Mouse (Mus musculus): ENCODE results near the gene Abl2. TPM values are rescaled to one million over a fixed set of nuclear protein-coding genes. Genes with fewer than 3 reads are reported as not detected.

The Abl2 gene
- polyA plus RNA-seq, 1 experiment from 2014 or later: 3.9 TPM

DNA sequence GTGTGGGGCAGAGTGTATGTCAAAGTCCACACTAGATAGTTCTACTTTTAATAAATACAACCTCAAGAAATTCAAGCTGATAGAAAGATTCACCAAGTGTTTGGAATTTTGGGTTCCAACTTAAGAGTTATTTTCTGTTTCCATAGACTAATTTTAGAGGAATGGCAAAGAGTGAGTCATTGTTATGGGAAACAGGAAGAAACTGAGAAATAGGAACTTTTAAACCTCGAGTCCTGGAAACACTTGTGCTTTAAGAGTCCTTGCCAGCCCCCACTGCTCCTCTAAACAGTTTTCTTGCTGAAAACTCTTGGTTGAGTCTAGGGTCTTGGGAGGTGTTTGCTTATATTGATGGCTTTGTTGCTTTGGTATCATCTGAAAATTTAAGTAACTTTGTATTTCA, 65.6 kb downstream of the Abl2 start:
- Histone ChIP-seq H3K27me3 (ENCODE audit: control insufficient read depth, insufficient read depth, low read length) (no peaks in the 10 kb centered on the region), H3K9ac (replicated peaks; ENCODE audit: low read length) (no peak overlapping the region), H3K36me3 (replicated peaks; ENCODE audit: control insufficient read depth, insufficient read depth, low read depth, low read length) (0 out of 2 replicates have a peak, but pooled peaks cover 2% of the 10 kb centered on the region), H3K4me2 (ENCODE audit: low read depth, low read length) (no peak overlapping the region), H3K4me3 (ENCODE audit: low read depth, low read length) (no peak overlapping the region), H3K4me1 (ENCODE audit: control insufficient read depth, insufficient read depth, low read length) (no peaks in the 10 kb centered on the region), H3K9me3 (replicated peaks; ENCODE audit: control insufficient read depth, low read length) (no peaks in the 10 kb centered on the region), H3K27ac (replicated peaks; ENCODE audit: low read depth, low read length) (no peak overlapping the region)
- ATAC-seq (replicated peaks; ENCODE audit: insufficient number of reproducible peaks, low FRiP score, low TSS enrichment, low read depth) (no peak), DNase-seq (ENCODE audit: low spot score) (no peak)
- WGBS: 74% methylated on average over 1 of the region's 1 CpGs

GRCm38 (mm10) chr1:156626729-156627128, 68.1 kb downstream of the Abl2 start:
- Histone ChIP-seq H3K4me1 (ENCODE audit: control insufficient read depth, insufficient read depth, low read length) (no peaks in the 10 kb centered on the region), H3K4me2 (ENCODE audit: low read depth, low read length) (no peak overlapping the region), H3K4me3 (ENCODE audit: low read depth, low read length) (no peak overlapping the region), H3K9ac (replicated peaks; ENCODE audit: low read length) (no peak overlapping the region), H3K27ac (replicated peaks; ENCODE audit: low read depth, low read length) (no peak overlapping the region), H3K36me3 (replicated peaks; ENCODE audit: control insufficient read depth, insufficient read depth, low read depth, low read length) (peaks cover 6% of the 10 kb centered on the region; the same call in 1 of the 2 replicates), H3K27me3 (ENCODE audit: control insufficient read depth, insufficient read depth, low read length) (no peaks in the 10 kb centered on the region), H3K9me3 (replicated peaks; ENCODE audit: control insufficient read depth, low read length) (no peaks in the 10 kb centered on the region)
- 83% methylated on average over 4 of the region's 4 CpGs for WGBS
- no peak for ATAC-seq (replicated peaks; ENCODE audit: insufficient number of reproducible peaks, low FRiP score, low TSS enrichment, low read depth)
- DNase-seq (ENCODE audit: low spot score): no peak

GRCm38 (mm10) chr1:156629984-156630383, 71.4 kb downstream of the Abl2 start:
- Histone ChIP-seq H3K9ac (replicated peaks; ENCODE audit: low read length) (no peak overlapping the region), H3K27ac (replicated peaks; ENCODE audit: low read depth, low read length) (no peak overlapping the region), H3K36me3 (replicated peaks; ENCODE audit: control insufficient read depth, insufficient read depth, low read depth, low read length) (peaks cover 4% of the 10 kb centered on the region; the same call in 1 of the 2 replicates), H3K9me3 (replicated peaks; ENCODE audit: control insufficient read depth, low read length) (no peaks in the 10 kb centered on the region), H3K27me3 (ENCODE audit: control insufficient read depth, insufficient read depth, low read length) (no peaks in the 10 kb centered on the region), H3K4me2 (ENCODE audit: low read depth, low read length) (no peak overlapping the region), H3K4me1 (ENCODE audit: control insufficient read depth, insufficient read depth, low read length) (no peaks in the 10 kb centered on the region), H3K4me3 (ENCODE audit: low read depth, low read length) (no peak overlapping the region)
- WGBS: 91% methylated on average over 8 of the region's 8 CpGs
- DNase-seq (ENCODE audit: low spot score) (no peak), ATAC-seq (replicated peaks; ENCODE audit: insufficient number of reproducible peaks, low FRiP score, low TSS enrichment, low read depth) (no peak)

GRCm38 (mm10) chr1:156630965-156631364, 72.4 kb downstream of the Abl2 start:
- Histone ChIP-seq H3K4me3 (ENCODE audit: low read depth, low read length) (no peak overlapping the region), H3K4me2 (ENCODE audit: low read depth, low read length) (no peak overlapping the region), H3K9me3 (replicated peaks; ENCODE audit: control insufficient read depth, low read length) (no peaks in the 10 kb centered on the region), H3K4me1 (ENCODE audit: control insufficient read depth, insufficient read depth, low read length) (no peaks in the 10 kb centered on the region), H3K36me3 (replicated peaks; ENCODE audit: control insufficient read depth, insufficient read depth, low read depth, low read length) (peaks cover 4% of the 10 kb centered on the region; the same call in 1 of the 2 replicates), H3K9ac (replicated peaks; ENCODE audit: low read length) (no peak overlapping the region), H3K27ac (replicated peaks; ENCODE audit: low read depth, low read length) (no peak overlapping the region), H3K27me3 (ENCODE audit: control insufficient read depth, insufficient read depth, low read length) (no peaks in the 10 kb centered on the region)
- ATAC-seq (replicated peaks; ENCODE audit: insufficient number of reproducible peaks, low FRiP score, low TSS enrichment, low read depth): no peak
- no peak for DNase-seq (ENCODE audit: low spot score)

DNA sequence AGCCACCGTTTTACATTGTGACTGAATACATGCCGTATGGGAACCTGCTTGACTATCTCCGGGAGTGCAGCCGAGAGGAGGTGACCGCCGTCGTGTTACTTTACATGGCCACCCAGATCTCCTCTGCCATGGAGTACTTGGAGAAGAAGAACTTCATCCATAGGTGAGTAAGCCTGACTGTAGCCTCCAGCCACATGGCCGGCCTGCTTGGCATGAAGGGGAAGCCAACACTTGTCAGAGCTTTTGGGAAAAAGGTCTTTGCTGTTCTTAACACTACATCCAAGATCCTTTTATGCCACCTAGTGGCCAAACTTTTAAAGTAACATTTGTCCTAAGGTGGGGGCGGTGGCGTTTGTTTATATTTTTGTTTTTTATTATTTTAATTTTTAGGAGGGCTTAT, 74.5 kb downstream of the Abl2 start:
- Histone ChIP-seq H3K9me3 (replicated peaks; ENCODE audit: control insufficient read depth, low read length) (no peaks in the 10 kb centered on the region), H3K4me3 (ENCODE audit: low read depth, low read length) (no peak overlapping the region), H3K9ac (replicated peaks; ENCODE audit: low read length) (no peak overlapping the region), H3K36me3 (replicated peaks; ENCODE audit: control insufficient read depth, insufficient read depth, low read depth, low read length) (peaks cover 4% of the 10 kb centered on the region; the same call in 1 of the 2 replicates), H3K4me1 (ENCODE audit: control insufficient read depth, insufficient read depth, low read length) (no peaks in the 10 kb centered on the region), H3K27ac (replicated peaks; ENCODE audit: low read depth, low read length) (no peak overlapping the region), H3K4me2 (ENCODE audit: low read depth, low read length) (no peak overlapping the region), H3K27me3 (ENCODE audit: control insufficient read depth, insufficient read depth, low read length) (no peaks in the 10 kb centered on the region)
- WGBS: 81% methylated on average over 10 of the region's 10 CpGs
- ATAC-seq (replicated peaks; ENCODE audit: insufficient number of reproducible peaks, low FRiP score, low TSS enrichment, low read depth) (no peak), DNase-seq (ENCODE audit: low spot score) (peak; percentile 75)

GRCm38 (mm10) chr1:156635148-156635547, 76.6 kb downstream of the Abl2 start:
- Histone ChIP-seq H3K36me3 (replicated peaks; ENCODE audit: control insufficient read depth, insufficient read depth, low read depth, low read length) (peaks cover 4% of the 10 kb centered on the region), H3K27me3 (ENCODE audit: control insufficient read depth, insufficient read depth, low read length) (no peaks in the 10 kb centered on the region), H3K4me2 (ENCODE audit: low read depth, low read length) (no peak overlapping the region), H3K9me3 (replicated peaks; ENCODE audit: control insufficient read depth, low read length) (no peaks in the 10 kb centered on the region), H3K4me1 (ENCODE audit: control insufficient read depth, insufficient read depth, low read length) (no peaks in the 10 kb centered on the region), H3K27ac (replicated peaks; ENCODE audit: low read depth, low read length) (no peak overlapping the region), H3K9ac (replicated peaks; ENCODE audit: low read length) (no peak overlapping the region), H3K4me3 (ENCODE audit: low read depth, low read length) (no peak overlapping the region)
- ATAC-seq (replicated peaks; ENCODE audit: insufficient number of reproducible peaks, low FRiP score, low TSS enrichment, low read depth): no peak
- 80% methylated on average over 2 of the region's 2 CpGs for WGBS
- no peak for DNase-seq (ENCODE audit: low spot score)

DNA sequence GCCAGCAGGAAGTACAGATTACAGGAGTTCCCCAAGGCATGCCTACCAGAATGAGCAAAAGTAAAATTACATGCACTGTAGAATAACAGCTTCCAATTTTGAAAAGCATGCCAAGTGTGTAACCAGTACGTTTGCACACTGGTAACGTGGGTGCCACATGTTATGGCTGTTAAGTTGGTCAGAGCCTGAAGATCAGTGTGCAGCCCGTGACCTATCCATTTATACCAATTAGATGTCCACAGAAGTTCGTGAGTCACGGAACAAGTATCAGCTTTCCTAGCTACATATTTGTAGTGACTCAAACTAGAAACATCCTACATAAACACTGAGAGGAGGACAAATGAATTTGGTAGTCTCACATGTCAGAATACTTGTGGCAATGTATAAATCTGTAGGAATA, 80.9 kb downstream of the Abl2 start:
- Histone ChIP-seq H3K27ac (replicated peaks; ENCODE audit: low read depth, low read length) (no peak overlapping the region), H3K9ac (replicated peaks; ENCODE audit: low read length) (no peak overlapping the region), H3K4me1 (ENCODE audit: control insufficient read depth, insufficient read depth, low read length) (no peaks in the 10 kb centered on the region), H3K4me2 (ENCODE audit: low read depth, low read length) (no peak overlapping the region), H3K27me3 (ENCODE audit: control insufficient read depth, insufficient read depth, low read length) (no peaks in the 10 kb centered on the region), H3K36me3 (replicated peaks; ENCODE audit: control insufficient read depth, insufficient read depth, low read depth, low read length) (no peaks in the 10 kb centered on the region; the same call in 1 of the 2 replicates), H3K4me3 (ENCODE audit: low read depth, low read length) (no peak overlapping the region), H3K9me3 (replicated peaks; ENCODE audit: control insufficient read depth, low read length) (no peaks in the 10 kb centered on the region)
- DNase-seq (ENCODE audit: low spot score): no peak
- ATAC-seq (replicated peaks; ENCODE audit: insufficient number of reproducible peaks, low FRiP score, low TSS enrichment, low read depth): no peak
- 78% methylated on average over 5 of the region's 5 CpGs for WGBS

DNA sequence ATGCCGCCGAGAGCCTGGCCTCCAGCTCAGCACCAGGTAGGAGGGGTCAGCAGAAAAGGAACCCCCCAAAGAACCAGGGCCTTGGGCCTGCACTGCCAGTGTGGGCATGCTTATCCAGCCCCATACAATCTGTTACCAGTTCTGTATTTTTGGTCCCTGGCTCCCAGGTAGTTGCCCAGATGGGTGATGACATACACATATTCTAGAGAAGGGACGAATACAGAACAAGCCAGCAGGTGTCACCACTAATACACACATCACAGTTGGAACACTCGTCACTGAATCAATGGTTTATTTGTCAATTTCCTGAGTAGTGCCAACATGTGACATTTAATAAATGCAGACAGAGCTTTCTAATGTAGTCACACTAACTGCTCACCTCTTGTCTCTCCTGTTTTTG, 82.0 kb downstream of the Abl2 start:
- no peaks in the 10 kb centered on the region for H3K27me3 ChIP-seq (ENCODE audit: control insufficient read depth, insufficient read depth, low read length)
- WGBS: 77% methylated on average over 4 of the region's 4 CpGs
- no peaks in the 10 kb centered on the region; the same call in 1 of the 2 replicates for H3K36me3 ChIP-seq (replicated peaks; ENCODE audit: control insufficient read depth, insufficient read depth, low read depth, low read length)
- H3K4me1 ChIP-seq (ENCODE audit: control insufficient read depth, insufficient read depth, low read length): no peaks in the 10 kb centered on the region
- DNase-seq (ENCODE audit: low spot score) (no peak), ATAC-seq (replicated peaks; ENCODE audit: insufficient number of reproducible peaks, low FRiP score, low TSS enrichment, low read depth) (no peak)
- no peak overlapping the region for H3K4me3 ChIP-seq (ENCODE audit: low read depth, low read length)
- H3K9ac ChIP-seq (replicated peaks; ENCODE audit: low read length): no peak overlapping the region
- no peaks in the 10 kb centered on the region for H3K9me3 ChIP-seq (replicated peaks; ENCODE audit: control insufficient read depth, low read length)
- no peak overlapping the region for H3K27ac ChIP-seq (replicated peaks; ENCODE audit: low read depth, low read length)
- H3K4me2 ChIP-seq (ENCODE audit: low read depth, low read length): no peak overlapping the region
